Mouse (Mus musculus) skeletal muscle tissue, adult 2 months (tissue): ENCODE measurements around the gene St8sia1.

Experiments
- DNase-seq: peaks from one replicate; pipeline ENCODE4 v3.0.0-alpha.2; 2012; ENCODE audit warnings: low read depth, low spot score

St8sia1 gene

GRCm38 (mm10) chr6:142979665-142980660 is 15.7 kb upstream of the St8sia1 start:
- no peak for DNase-seq

GRCm38 (mm10) chr6:142977221-142977620 is 13.0 kb upstream of the St8sia1 start:
- no peak for DNase-seq

GRCm38 (mm10) chr6:142973289-142973688 is 9.0 kb upstream of the St8sia1 start:
- DNase-seq = no peak

- DNase-seq = no peak
Measured at GRCm38 (mm10) chr6:142972205-142972604, 8.0 kb upstream of the St8sia1 start.

- DNase-seq = no peak
Measured at GRCm38 (mm10) chr6:142967407-142967806, 3.2 kb upstream of the St8sia1 start.

- DNase-seq = no peak
Measured at GRCm38 (mm10) chr6:142964531-142965385, 506 bp upstream of the St8sia1 start.

GRCm38 (mm10) chr6:142963480-142964075 is 674 bp downstream of the St8sia1 start:
- DNase-seq = no peak

- no peak for DNase-seq
Measured at GRCm38 (mm10) chr6:142962881-142963280, 1.4 kb downstream of the St8sia1 start.

GRCm38 (mm10) chr6:142962476-142962875 is 1.8 kb downstream of the St8sia1 start:
- no peak for DNase-seq

GRCm38 (mm10) chr6:142961721-142962455 is 2.4 kb downstream of the St8sia1 start:
- DNase-seq = no peak

- DNase-seq = no peak
Measured at GRCm38 (mm10) chr6:142956556-142956955, 7.7 kb downstream of the St8sia1 start.

GRCm38 (mm10) chr6:142955281-142955680 is 9.0 kb downstream of the St8sia1 start:
- no peak for DNase-seq

- DNase-seq = no peak
Measured at GRCm38 (mm10) chr6:142953189-142953588, 11.1 kb downstream of the St8sia1 start.

GRCm38 (mm10) chr6:142952361-142952954 is 11.8 kb downstream of the St8sia1 start:
- DNase-seq = no peak

GRCm38 (mm10) chr6:142951564-142952308 is 12.5 kb downstream of the St8sia1 start:
- no peak for DNase-seq

GRCm38 (mm10) chr6:142950354-142950753 is 13.9 kb downstream of the St8sia1 start:
- no peak for DNase-seq

- DNase-seq = no peak
Measured at GRCm38 (mm10) chr6:142948955-142949357, 15.3 kb downstream of the St8sia1 start.

- DNase-seq = no peak
Measured at GRCm38 (mm10) chr6:142947029-142947428, 17.2 kb downstream of the St8sia1 start.

GRCm38 (mm10) chr6:142946069-142946871 is 18.0 kb downstream of the St8sia1 start:
- no peak for DNase-seq
